Mouse (Mus musculus) hindbrain, embryonic 13.5 days (tissue): ENCODE data around the gene Thap3. TPM values are rescaled to one million over a fixed set of nuclear protein-coding genes. Genes with fewer than 3 reads are reported as not detected.

ENCODE experiments used
- ATAC-seq: fragments of 200-750 bp; cut with Nextera tagmentation; 2 replicates; pipeline ENCODE4 v1.8.0; 2017; ENCODE audit warnings: moderate TSS enrichment; ENCODE audit not compliant: low FRiP score
- H3K27ac ChIP-seq: fragments of 300-500 bp; sonication (generic); 2 replicates; pipeline ENCODE4 v1.5.1; 2015; ENCODE audit warnings: inconsistent platforms, mild to moderate bottlenecking, moderate library complexity
- H3K27me3 ChIP-seq: fragments of 300-500 bp; sonication (generic); 2 replicates; pipeline ENCODE4 v1.6.1; 2015; ENCODE audit warnings: mild to moderate bottlenecking, inconsistent platforms
- H3K36me3 ChIP-seq: fragments of 300-500 bp; sonication (generic); 2 replicates; pipeline ENCODE4 v1.6.1; 2015; ENCODE audit warnings: mild to moderate bottlenecking, inconsistent platforms
- H3K4me1 ChIP-seq: fragments of 300-500 bp; sonication (generic); replicated peaks from 2 replicates; pipeline ENCODE4 v1.6.1; 2015; ENCODE audit warnings: inconsistent platforms
- H3K4me2 ChIP-seq: fragments of 300-500 bp; sonication (generic); 2 replicates; pipeline ENCODE4 v1.6.1; 2015; ENCODE audit warnings: inconsistent platforms, mild to moderate bottlenecking, moderate library complexity
- H3K4me3 ChIP-seq: fragments of 300-500 bp; sonication (generic); 2 replicates; pipeline ENCODE4 v1.5.1; 2015; ENCODE audit warnings: mild to moderate bottlenecking, inconsistent platforms
- H3K9ac ChIP-seq: fragments of 300-500 bp; sonication (generic); 2 replicates; pipeline ENCODE4 v1.6.1; 2015; ENCODE audit warnings: mild to moderate bottlenecking, inconsistent platforms
- H3K9me3 ChIP-seq: fragments of 300-500 bp; sonication (generic); 2 replicates; pipeline ENCODE4 v1.6.1; 2016; ENCODE audit warnings: inconsistent platforms
- WGBS: fragments of 180-500 bp; shearing (Covaris S2); methylation state at CpG from one replicate; pipeline ENCODE4 v1.1.7; 2015; 5-methylcytosine and 5-hydroxymethylcytosine counted together
- polyA plus RNA-seq: library from polyadenylated mRNA; unstranded; fragments of >200 nt; fragmentation: Nextera tagmentation; extraction: Ambion mirVana; gene quantifications from 2 replicates; pipeline ENCODE4 v1.2.1, GENCODE M21; 2015

The Thap3 gene
- polyA plus RNA-seq, 1 experiment from 2014 or later: 36.7 TPM

GRCm38 (mm10) chr4:151994228-151995171, 5.7 kb upstream of the Thap3 start:
- ATAC-seq: no peak
- Histone ChIP-seq H3K4me1 (peaks cover 26% of the 10 kb centered on the region), H3K9me3 (no peaks in the 10 kb centered on the region), H3K27me3 (no peaks in the 10 kb centered on the region), H3K36me3 (peaks cover 24% of the 10 kb centered on the region), H3K4me2 (peak overlapping the region; percentile 93), H3K4me3 (peak overlapping the region; percentile 92), H3K27ac (peak overlapping the region; percentile 82; the same call in 1 of the 2 replicates), H3K9ac (peak overlapping the region; percentile 89)
- under 1% methylated on average over 61 of the region's 61 CpGs for WGBS

- peaks cover 24% of the 10 kb centered on the region for H3K36me3 ChIP-seq
- no peak for ATAC-seq
- H3K9ac ChIP-seq: peak overlapping the region; percentile 89; the same call in 1 of the 2 replicates
- H3K27ac ChIP-seq: no peak overlapping the region
- H3K4me1 ChIP-seq: peaks cover 37% of the 10 kb centered on the region
- H3K27me3 ChIP-seq: no peaks in the 10 kb centered on the region
- 92% methylated on average over 6 of the region's 6 CpGs for WGBS
- no peak overlapping the region for H3K4me2 ChIP-seq
- no peaks in the 10 kb centered on the region for H3K9me3 ChIP-seq
- no peak overlapping the region for H3K4me3 ChIP-seq
Measured at GRCm38 (mm10) chr4:151993035-151993434, 4.2 kb upstream of the Thap3 start.

DNA sequence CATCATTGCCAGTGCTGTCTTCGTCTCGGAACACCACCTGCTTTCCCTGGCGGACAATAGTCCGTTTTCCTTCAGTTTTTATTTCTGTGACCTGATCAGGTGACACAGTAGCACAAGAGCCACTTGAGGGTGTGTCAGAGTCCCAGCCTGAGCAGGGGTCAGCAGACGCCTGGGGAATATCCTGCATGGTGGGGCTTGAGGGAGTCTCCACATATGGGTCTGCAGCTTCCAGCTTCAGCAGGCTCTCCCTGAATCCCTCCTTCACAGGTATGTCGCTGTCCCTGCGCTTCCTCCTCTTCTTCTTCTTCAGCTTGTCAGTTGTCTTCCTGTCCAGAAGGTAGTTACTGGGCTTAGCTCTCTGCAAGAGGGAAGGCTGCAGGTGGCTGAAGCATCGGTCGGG, 3.3 kb upstream of the Thap3 start:
- H3K9me3 ChIP-seq: no peaks in the 10 kb centered on the region
- peaks cover 37% of the 10 kb centered on the region for H3K4me1 ChIP-seq
- H3K36me3 ChIP-seq: peaks cover 24% of the 10 kb centered on the region
- H3K9ac ChIP-seq: no peak overlapping the region
- ATAC-seq: no peak
- no peaks in the 10 kb centered on the region for H3K27me3 ChIP-seq
- H3K4me3 ChIP-seq: no peak overlapping the region
- H3K27ac ChIP-seq: no peak overlapping the region
- no peak overlapping the region for H3K4me2 ChIP-seq
- WGBS: 95% methylated on average over 9 of the region's 9 CpGs

DNA sequence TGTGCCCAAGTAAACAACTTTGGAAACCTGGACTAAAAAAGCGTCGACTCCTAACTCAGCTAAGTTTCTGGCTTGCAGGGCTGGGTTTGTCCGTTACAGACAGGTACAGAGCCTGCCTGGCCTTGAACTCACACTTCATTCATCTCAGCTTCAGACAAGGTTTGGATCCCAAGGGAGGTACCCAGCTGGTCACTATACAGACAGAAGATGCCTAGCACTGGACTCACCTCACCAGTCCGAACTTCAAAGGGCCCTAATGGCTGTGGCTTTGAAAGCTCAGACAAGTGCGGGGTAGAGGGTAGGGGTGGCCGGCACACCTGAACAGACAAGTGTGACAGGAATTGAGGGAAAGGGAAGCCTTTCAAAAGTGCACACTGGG, 302 bp upstream of the Thap3 start:
- WGBS: 33% methylated on average over 6 of the region's 6 CpGs
- H3K4me2 ChIP-seq: peak overlapping the region; percentile 89
- H3K27ac ChIP-seq: no peak overlapping the region
- no peaks in the 10 kb centered on the region for H3K9me3 ChIP-seq
- H3K9ac ChIP-seq: peak overlapping the region; percentile 95
- peaks cover 40% of the 10 kb centered on the region for H3K4me1 ChIP-seq
- H3K36me3 ChIP-seq: peaks cover 24% of the 10 kb centered on the region
- ATAC-seq: peak; percentile 9; the same call in 1 of the 2 replicates
- H3K27me3 ChIP-seq: no peaks in the 10 kb centered on the region
- H3K4me3 ChIP-seq: peak overlapping the region; percentile 85

DNA sequence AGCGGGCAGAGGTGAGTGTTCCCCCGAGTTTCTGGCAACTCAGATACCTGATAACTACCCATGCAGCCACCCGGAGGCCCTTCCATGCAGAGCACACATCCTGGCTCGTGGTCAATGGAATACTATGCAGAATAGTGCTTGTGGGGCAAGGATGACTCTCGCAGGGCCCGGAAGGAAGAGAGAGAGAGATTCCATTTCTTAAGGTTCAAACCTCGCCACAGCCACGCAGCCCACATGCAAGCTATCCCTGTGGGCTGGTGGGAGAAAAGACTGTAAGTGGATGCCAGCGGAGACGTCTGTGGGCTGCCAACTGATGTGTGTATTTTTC, 819 bp downstream of the Thap3 start:
- Histone ChIP-seq H3K27me3 (no peaks in the 10 kb centered on the region), H3K36me3 (peaks cover 29% of the 10 kb centered on the region), H3K9me3 (no peaks in the 10 kb centered on the region), H3K27ac (peak overlapping the region; percentile 88), H3K4me1 (peaks cover 36% of the 10 kb centered on the region), H3K4me3 (peak overlapping the region; percentile 85), H3K9ac (peak overlapping the region; percentile 95), H3K4me2 (peak overlapping the region; percentile 89)
- 33% methylated on average over 10 of the region's 10 CpGs for WGBS
- no peak for ATAC-seq

- H3K36me3 ChIP-seq: peaks cover 28% of the 10 kb centered on the region
- H3K9me3 ChIP-seq: no peaks in the 10 kb centered on the region
- H3K27ac ChIP-seq: no peak overlapping the region
- H3K4me3 ChIP-seq: no peak overlapping the region
- no peaks in the 10 kb centered on the region for H3K27me3 ChIP-seq
- 67% methylated on average over 8 of the region's 8 CpGs for WGBS
- ATAC-seq: no peak
- peaks cover 38% of the 10 kb centered on the region for H3K4me1 ChIP-seq
- H3K9ac ChIP-seq: no peak overlapping the region; the same call in 1 of the 2 replicates
- H3K4me2 ChIP-seq: 0 out of 2 replicates have a peak overlapping the region, but pooled peaks have one; percentile 8
Measured at GRCm38 (mm10) chr4:151986650-151987049, 2.1 kb downstream of the Thap3 start.

GRCm38 (mm10) chr4:151985886-151986285, 2.9 kb downstream of the Thap3 start:
- H3K27me3 ChIP-seq: no peaks in the 10 kb centered on the region
- H3K4me2 ChIP-seq: no peak overlapping the region
- ATAC-seq: no peak
- WGBS: 48% methylated on average over 10 of the region's 10 CpGs
- no peak overlapping the region; the same call in 1 of the 2 replicates for H3K9ac ChIP-seq
- H3K36me3 ChIP-seq: peaks cover 24% of the 10 kb centered on the region
- no peak overlapping the region for H3K27ac ChIP-seq
- no peaks in the 10 kb centered on the region for H3K9me3 ChIP-seq
- no peak overlapping the region for H3K4me3 ChIP-seq
- H3K4me1 ChIP-seq: peaks cover 41% of the 10 kb centered on the region

- no peak for ATAC-seq
- H3K4me2 ChIP-seq: no peak overlapping the region
- WGBS: 38% methylated on average over 8 of the region's 9 CpGs
- no peak overlapping the region for H3K9ac ChIP-seq
- peaks cover 38% of the 10 kb centered on the region for H3K36me3 ChIP-seq
- H3K27me3 ChIP-seq: no peaks in the 10 kb centered on the region
- no peaks in the 10 kb centered on the region for H3K9me3 ChIP-seq
- H3K4me3 ChIP-seq: no peak overlapping the region
- peaks cover 35% of the 10 kb centered on the region for H3K4me1 ChIP-seq
- no peak overlapping the region for H3K27ac ChIP-seq
Measured at GRCm38 (mm10) chr4:151983560-151983959, 5.2 kb downstream of the Thap3 start.

GRCm38 (mm10) chr4:151983043-151983442, 5.8 kb downstream of the Thap3 start:
- Histone ChIP-seq H3K9ac (no peak overlapping the region), H3K27ac (no peak overlapping the region), H3K36me3 (peaks cover 41% of the 10 kb centered on the region), H3K4me2 (no peak overlapping the region), H3K9me3 (no peaks in the 10 kb centered on the region), H3K27me3 (no peaks in the 10 kb centered on the region), H3K4me3 (no peak overlapping the region), H3K4me1 (peaks cover 31% of the 10 kb centered on the region)
- ATAC-seq: no peak
- WGBS: 67% methylated on average over 17 of the region's 17 CpGs

DNA sequence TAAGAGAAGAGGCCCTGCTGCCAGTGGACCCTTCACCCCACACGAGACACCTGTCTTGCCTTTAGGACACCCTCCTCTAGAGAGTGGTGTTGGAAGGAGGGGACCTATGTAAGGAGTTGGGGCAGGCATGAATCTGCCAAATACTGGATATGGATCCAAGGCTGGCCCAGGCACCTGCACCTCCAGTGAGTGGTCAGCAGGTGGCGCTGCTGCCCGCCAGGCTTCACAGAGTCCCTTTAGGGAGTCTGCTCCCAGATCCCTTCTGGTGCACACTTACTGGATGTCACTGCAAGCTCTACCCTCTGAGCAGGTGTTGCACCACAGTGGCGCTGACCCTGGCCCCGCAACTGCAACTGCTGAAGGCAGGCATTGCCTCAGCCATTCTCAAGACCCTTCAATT, 7.4 kb downstream of the Thap3 start:
- no peak overlapping the region for H3K4me3 ChIP-seq
- no peak overlapping the region for H3K9ac ChIP-seq
- H3K4me1 ChIP-seq: peaks cover 19% of the 10 kb centered on the region
- no peak overlapping the region for H3K27ac ChIP-seq
- H3K9me3 ChIP-seq: no peaks in the 10 kb centered on the region
- H3K36me3 ChIP-seq: peaks cover 50% of the 10 kb centered on the region
- no peaks in the 10 kb centered on the region for H3K27me3 ChIP-seq
- peak; percentile 46 for ATAC-seq
- WGBS: 14% methylated on average over 5 of the region's 5 CpGs
- no peak overlapping the region for H3K4me2 ChIP-seq

- no peaks in the 10 kb centered on the region for H3K27me3 ChIP-seq
- peaks cover 13% of the 10 kb centered on the region for H3K4me1 ChIP-seq
- no peak for ATAC-seq
- no peak overlapping the region for H3K9ac ChIP-seq
- H3K36me3 ChIP-seq: peaks cover 55% of the 10 kb centered on the region
- 79% methylated on average over 8 of the region's 8 CpGs for WGBS
- H3K27ac ChIP-seq: no peak overlapping the region
- no peak overlapping the region for H3K4me2 ChIP-seq
- H3K4me3 ChIP-seq: no peak overlapping the region
- H3K9me3 ChIP-seq: no peaks in the 10 kb centered on the region
Measured at GRCm38 (mm10) chr4:151980699-151981098, 8.1 kb downstream of the Thap3 start.

GRCm38 (mm10) chr4:151977748-151978147, 11.0 kb downstream of the Thap3 start:
- peak overlapping the region; percentile 61 for H3K27ac ChIP-seq
- no peaks in the 10 kb centered on the region for H3K27me3 ChIP-seq
- H3K36me3 ChIP-seq: peaks cover 76% of the 10 kb centered on the region
- H3K4me2 ChIP-seq: no peak overlapping the region
- no peak overlapping the region for H3K4me3 ChIP-seq
- no peaks in the 10 kb centered on the region for H3K9me3 ChIP-seq
- 42% methylated on average over 10 of the region's 10 CpGs for WGBS
- peak; percentile 43 for ATAC-seq
- no peak overlapping the region for H3K9ac ChIP-seq
- H3K4me1 ChIP-seq: peaks cover 7% of the 10 kb centered on the region; the same call in 1 of the 2 replicates

DNA sequence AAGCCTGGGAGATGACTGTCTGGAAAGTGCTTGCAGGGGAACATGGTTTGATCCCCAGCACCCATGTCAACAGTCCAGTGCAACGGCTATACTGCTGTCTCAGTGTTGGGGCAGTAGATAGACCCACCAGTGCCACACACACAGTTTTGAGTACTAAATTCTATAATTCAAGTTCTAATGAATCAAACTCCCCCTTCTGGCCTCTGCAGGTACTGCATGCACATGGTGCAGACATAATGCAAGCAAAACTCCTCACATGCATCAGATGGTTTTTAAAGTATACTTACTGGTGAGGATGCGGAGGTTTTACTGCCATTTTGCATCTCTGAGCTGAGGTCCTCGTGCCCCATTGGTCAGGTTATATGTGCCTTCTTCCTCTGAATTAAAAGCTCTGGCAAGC, 13.4 kb downstream of the Thap3 start:
- ATAC-seq: no peak
- Histone ChIP-seq H3K36me3 (peaks cover 73% of the 10 kb centered on the region), H3K4me3 (no peak overlapping the region), H3K27me3 (no peaks in the 10 kb centered on the region), H3K4me1 (peaks cover 3% of the 10 kb centered on the region; the same call in 1 of the 2 replicates), H3K27ac (no peak overlapping the region), H3K9me3 (no peaks in the 10 kb centered on the region), H3K9ac (no peak overlapping the region), H3K4me2 (no peak overlapping the region)
- 95% methylated on average over 3 of the region's 3 CpGs for WGBS
